Mouse (Mus musculus): ENCODE data around the gene Rad23b. TPM values are rescaled to one million over a fixed set of nuclear protein-coding genes. Genes with fewer than 3 reads are reported as not detected.

The Rad23b gene
- polyA plus RNA-seq, 1 experiment from 2014 or later: 94.0 TPM

DNA sequence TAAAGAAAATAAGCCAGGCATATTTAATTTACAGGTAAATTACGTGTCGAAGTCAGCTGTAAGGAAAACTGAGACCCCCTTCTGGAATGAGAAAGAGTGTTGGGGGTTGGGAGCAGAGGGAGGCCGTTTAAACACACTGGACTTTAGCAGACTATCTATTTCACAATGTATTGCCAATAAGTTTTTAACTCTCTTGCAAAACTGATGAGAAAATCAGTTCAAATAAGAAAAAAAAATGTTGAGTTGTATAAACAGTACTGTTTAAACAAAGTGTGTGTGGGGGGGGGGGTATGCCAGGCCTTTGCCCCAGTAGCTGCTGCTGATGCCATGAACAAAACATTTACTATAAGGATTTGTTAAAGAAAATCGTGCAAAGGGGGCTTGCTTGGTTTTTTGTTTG is 10.5 kb upstream of the Rad23b start:
- no peak for ATAC-seq (replicated peaks)

DNA sequence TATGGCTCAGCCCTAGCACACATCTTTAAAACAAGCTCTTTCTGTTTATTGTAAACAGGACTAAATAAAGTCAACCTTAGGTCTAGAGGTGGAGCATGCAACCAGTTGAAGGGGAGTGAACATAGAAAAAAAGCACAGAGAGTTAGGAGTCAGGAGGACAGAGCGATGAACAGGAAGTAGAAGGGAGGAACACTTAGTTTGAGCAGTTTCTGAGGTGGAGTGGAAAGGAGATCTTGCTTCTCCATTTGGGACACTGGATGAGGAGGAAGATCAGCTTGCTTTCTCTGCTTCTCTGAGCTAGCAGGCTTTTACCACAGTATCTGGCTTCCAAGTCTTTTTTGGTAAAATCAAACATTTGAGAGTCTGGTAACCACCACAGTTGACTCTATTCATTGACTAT is 8.0 kb upstream of the Rad23b start:
- no peak for ATAC-seq (replicated peaks)
- 97% methylated on average over 1 of the region's 1 CpGs for WGBS

More for the DNA sequence above, 10.5 kb upstream of the Rad23b start:
- no peak overlapping the region for H3K9ac ChIP-seq (replicated peaks)
- no peak overlapping the region for H3K4me3 ChIP-seq
- no peaks in the 10 kb centered on the region for H3K4me1 ChIP-seq
- 69% methylated on average over 4 of the region's 4 CpGs for WGBS
- H3K4me2 ChIP-seq (replicated peaks): no peak overlapping the region
- no peaks in the 10 kb centered on the region for H3K27me3 ChIP-seq
- no peaks in the 10 kb centered on the region for H3K36me3 ChIP-seq
- no peak overlapping the region for H3K27ac ChIP-seq (replicated peaks)
- H3K9me3 ChIP-seq: no peaks in the 10 kb centered on the region

DNA sequence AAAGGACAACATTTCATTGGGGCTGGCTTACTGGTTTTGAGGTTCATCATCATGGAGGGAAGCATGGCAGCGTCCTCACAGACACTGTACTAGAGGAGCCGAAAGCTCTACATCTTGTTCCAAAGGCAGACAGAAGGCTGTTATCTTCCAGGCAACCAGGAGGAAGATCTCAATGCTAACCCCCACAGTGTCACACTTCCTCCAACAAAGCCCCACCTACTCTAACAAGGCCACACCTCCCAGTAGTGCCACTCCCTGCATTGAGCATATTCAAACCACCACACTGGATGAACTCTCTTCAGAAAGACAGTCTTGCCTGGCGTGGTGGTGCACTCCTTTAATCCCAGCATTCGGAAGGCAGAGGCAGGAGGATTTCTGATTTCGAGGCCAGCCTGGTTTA is 7.2 kb upstream of the Rad23b start:
- no peak for ATAC-seq (replicated peaks)
- Histone ChIP-seq H3K27me3 (no peaks in the 10 kb centered on the region), H3K4me3 (no peak overlapping the region), H3K9me3 (no peaks in the 10 kb centered on the region), H3K9ac (replicated peaks) (no peak overlapping the region), H3K27ac (replicated peaks) (no peak overlapping the region), H3K36me3 (no peaks in the 10 kb centered on the region), H3K4me2 (replicated peaks) (no peak overlapping the region), H3K4me1 (no peaks in the 10 kb centered on the region)
- WGBS: 95% methylated on average over 5 of the region's 5 CpGs

More for the DNA sequence above, 8.0 kb upstream of the Rad23b start:
- Histone ChIP-seq H3K9me3 (no peaks in the 10 kb centered on the region), H3K27ac (replicated peaks) (no peak overlapping the region), H3K4me1 (no peaks in the 10 kb centered on the region), H3K4me2 (replicated peaks) (no peak overlapping the region), H3K4me3 (no peak overlapping the region), H3K27me3 (no peaks in the 10 kb centered on the region), H3K36me3 (no peaks in the 10 kb centered on the region), H3K9ac (replicated peaks) (no peak overlapping the region)

DNA sequence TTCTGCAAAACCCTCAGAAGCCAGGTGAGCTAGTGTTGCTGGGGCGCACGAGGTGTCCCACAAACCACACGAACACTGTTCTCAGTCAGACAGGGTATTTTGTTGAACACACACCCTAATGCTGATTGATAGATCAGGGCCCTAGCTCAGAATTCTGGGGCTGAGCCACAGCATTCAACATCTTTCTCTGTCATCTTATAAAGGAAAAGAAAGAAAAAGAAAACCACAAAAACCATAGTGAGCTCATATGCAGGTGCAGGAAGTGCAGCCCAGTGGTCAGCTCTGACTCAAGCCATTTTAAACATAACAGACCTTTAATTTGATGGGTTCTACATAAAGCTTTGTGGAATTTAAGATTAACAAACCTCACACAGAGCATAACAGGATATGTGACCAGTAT is 6.6 kb upstream of the Rad23b start:
- no peaks in the 10 kb centered on the region for H3K27me3 ChIP-seq
- no peaks in the 10 kb centered on the region for H3K36me3 ChIP-seq
- no peak for ATAC-seq (replicated peaks)
- H3K9me3 ChIP-seq: no peaks in the 10 kb centered on the region
- no peak overlapping the region for H3K9ac ChIP-seq (replicated peaks)
- H3K4me3 ChIP-seq: no peak overlapping the region
- H3K4me1 ChIP-seq: no peaks in the 10 kb centered on the region
- WGBS: 94% methylated on average over 3 of the region's 3 CpGs
- no peak overlapping the region for H3K27ac ChIP-seq (replicated peaks)
- no peak overlapping the region for H3K4me2 ChIP-seq (replicated peaks)

DNA sequence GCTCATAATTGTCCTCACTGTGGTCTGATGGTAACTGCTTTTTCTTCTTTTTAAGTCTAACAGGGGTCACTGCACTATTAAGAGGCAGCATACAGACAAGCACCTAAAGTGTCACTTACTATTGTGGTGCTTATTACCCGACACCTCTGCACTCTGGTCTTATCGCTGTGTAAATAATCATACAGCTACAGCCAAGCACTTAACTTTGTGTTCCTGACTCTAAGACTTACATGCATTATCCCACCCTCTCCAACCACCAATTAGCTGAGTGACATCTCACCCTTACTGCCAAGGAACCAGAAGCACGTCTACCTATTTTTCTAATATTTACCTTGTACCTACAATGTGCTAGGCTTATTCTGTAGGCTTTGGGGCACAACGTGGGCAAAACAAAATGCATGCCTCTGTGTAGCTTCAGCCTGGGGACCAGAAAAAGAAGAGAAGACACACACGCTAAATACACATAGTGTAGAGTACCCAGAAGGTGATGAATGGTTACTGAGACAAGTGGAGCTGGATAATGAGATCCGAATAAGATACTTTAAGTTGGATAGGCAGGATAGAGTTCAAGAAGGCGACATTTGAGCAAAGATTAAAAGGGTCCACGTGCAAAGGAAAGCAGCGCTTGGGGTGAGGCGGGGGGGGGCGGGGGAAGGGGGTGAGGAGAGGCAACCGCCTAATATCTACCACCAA is 938 bp upstream of the Rad23b start:
- peak; percentile 11 for ATAC-seq (replicated peaks)
- 6% methylated on average over 12 of the region's 12 CpGs for WGBS
- no peaks in the 10 kb centered on the region for H3K9me3 ChIP-seq
- H3K4me1 ChIP-seq: peaks cover 28% of the 10 kb centered on the region
- H3K27ac ChIP-seq (replicated peaks): peak overlapping the region; percentile 94
- no peaks in the 10 kb centered on the region for H3K36me3 ChIP-seq
- peak overlapping the region; percentile 53 for H3K4me2 ChIP-seq (replicated peaks)
- peak overlapping the region; percentile 67 for H3K9ac ChIP-seq (replicated peaks)
- H3K4me3 ChIP-seq: peak overlapping the region; percentile 92
- no peaks in the 10 kb centered on the region for H3K27me3 ChIP-seq

DNA sequence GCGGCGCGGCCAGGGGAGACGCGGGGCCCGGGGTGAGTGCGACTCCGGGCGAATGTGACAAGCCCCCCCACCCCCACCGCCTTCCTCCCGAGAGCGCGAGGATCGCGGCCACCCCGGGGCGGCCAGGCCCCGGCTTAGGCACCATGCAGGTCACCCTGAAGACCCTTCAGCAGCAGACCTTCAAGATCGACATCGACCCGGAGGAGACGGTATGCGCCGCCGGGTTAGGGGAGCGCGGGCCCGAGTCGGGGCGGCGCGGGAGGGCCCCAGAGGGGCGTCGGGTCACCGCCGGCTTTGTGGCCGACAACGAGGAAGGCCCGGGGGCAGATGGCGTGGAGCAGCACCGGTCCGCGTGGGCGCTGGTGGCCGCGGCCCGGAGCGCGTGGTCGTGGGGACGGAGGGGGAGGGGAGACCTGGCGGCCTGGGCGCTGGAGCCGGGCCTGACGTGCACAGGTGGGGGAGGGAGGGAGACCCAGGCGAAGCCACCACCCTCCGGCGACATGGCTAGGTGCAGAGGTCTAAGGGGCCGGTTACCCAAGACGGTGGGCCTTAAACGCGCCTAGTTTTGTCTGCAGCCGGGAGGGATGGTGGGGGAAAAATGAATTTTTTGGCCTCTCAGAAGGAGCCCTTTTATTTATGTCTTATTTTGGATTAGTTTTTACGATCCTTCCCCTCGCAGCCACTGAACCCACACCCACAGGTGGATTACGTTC is 532 bp downstream of the Rad23b start:
- ATAC-seq (replicated peaks): peak; percentile 4; the same call in 1 of the 2 replicates
- H3K36me3 ChIP-seq: no peaks in the 10 kb centered on the region
- H3K9ac ChIP-seq (replicated peaks): peak overlapping the region; percentile 91
- peaks cover 30% of the 10 kb centered on the region for H3K4me1 ChIP-seq
- no peaks in the 10 kb centered on the region for H3K27me3 ChIP-seq
- H3K9me3 ChIP-seq: no peaks in the 10 kb centered on the region
- WGBS: under 1% methylated on average over 64 of the region's 66 CpGs
- peak overlapping the region; percentile 60 for H3K4me2 ChIP-seq (replicated peaks)
- H3K27ac ChIP-seq (replicated peaks): peak overlapping the region; percentile 94
- H3K4me3 ChIP-seq: peak overlapping the region; percentile 92

DNA sequence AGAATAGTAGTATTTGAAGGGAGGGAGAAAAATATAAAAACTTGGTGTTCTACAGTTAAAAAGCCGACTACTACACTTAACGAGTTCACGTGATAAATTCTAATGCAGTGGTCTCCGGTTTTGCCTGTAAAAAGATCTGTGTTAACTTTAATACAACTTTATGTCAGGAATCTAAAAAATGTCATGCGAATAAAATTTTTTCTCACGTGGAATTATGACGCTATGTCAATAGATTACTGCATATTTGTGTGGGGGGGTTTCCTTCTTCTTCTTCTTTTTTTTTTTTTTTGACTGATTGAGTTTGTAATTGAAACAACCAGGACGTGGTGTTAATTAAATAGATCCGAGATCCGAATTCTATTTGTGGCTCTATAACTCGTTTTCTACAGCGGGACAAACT is 1.2 kb downstream of the Rad23b start:
- peaks cover 30% of the 10 kb centered on the region for H3K4me1 ChIP-seq
- H3K27me3 ChIP-seq: no peaks in the 10 kb centered on the region
- WGBS: 9% methylated on average over 12 of the region's 12 CpGs
- H3K4me2 ChIP-seq (replicated peaks): peak overlapping the region; percentile 60
- peak overlapping the region; percentile 92 for H3K4me3 ChIP-seq
- H3K9ac ChIP-seq (replicated peaks): peak overlapping the region; percentile 91
- no peaks in the 10 kb centered on the region for H3K36me3 ChIP-seq
- ATAC-seq (replicated peaks): no peak
- no peak overlapping the region for H3K27ac ChIP-seq (replicated peaks)
- H3K9me3 ChIP-seq: no peaks in the 10 kb centered on the region

DNA sequence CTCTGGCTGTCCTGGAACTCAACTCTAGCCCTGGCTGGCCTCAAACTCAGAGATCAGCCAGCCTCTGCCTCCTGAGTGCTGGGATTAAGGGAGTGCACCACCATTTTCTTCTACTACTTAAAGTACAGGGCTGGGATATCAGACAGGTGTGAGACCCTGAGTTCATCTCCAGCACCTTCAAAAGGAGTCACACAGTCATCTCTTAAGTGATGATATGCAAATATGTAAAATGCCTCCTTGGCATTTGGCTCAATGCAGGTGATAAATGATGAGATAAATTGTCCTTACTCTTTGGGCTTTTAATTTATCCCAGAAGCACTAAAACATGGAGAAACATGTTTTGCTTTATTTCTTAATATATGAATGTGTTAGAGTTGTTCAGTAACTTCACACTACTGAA is 2.0 kb downstream of the Rad23b start:
- Histone ChIP-seq H3K9ac (replicated peaks) (no peak overlapping the region), H3K27me3 (no peaks in the 10 kb centered on the region), H3K4me2 (replicated peaks) (no peak overlapping the region), H3K36me3 (no peaks in the 10 kb centered on the region), H3K4me3 (no peak overlapping the region), H3K9me3 (no peaks in the 10 kb centered on the region), H3K27ac (replicated peaks) (no peak overlapping the region), H3K4me1 (peaks cover 30% of the 10 kb centered on the region)
- no peak for ATAC-seq (replicated peaks)

DNA sequence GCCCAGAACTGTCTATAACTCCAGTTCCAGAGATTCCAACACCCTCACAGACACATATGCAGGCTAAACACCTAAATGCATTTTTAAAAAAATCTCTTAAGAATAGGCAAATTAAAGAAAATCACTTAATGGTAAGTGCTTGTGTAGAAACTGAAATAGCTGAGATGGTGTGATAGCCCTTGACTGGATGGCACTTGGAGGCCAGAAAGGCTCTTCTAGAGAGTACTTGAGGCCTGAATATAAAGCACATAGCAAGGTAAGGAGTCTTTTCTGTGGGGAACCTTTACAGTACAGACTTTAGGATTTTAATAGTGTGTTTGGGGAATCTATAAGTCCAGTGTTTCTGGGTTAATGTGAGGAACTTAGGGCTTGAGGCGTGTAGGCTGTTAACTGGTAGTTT is 4.2 kb downstream of the Rad23b start:
- Histone ChIP-seq H3K27ac (replicated peaks) (no peak overlapping the region), H3K36me3 (no peaks in the 10 kb centered on the region), H3K27me3 (no peaks in the 10 kb centered on the region), H3K4me2 (replicated peaks) (no peak overlapping the region), H3K4me3 (no peak overlapping the region), H3K9me3 (no peaks in the 10 kb centered on the region), H3K9ac (replicated peaks) (no peak overlapping the region), H3K4me1 (peaks cover 30% of the 10 kb centered on the region)
- WGBS: 88% methylated on average over 1 of the region's 1 CpGs
- ATAC-seq (replicated peaks): no peak

DNA sequence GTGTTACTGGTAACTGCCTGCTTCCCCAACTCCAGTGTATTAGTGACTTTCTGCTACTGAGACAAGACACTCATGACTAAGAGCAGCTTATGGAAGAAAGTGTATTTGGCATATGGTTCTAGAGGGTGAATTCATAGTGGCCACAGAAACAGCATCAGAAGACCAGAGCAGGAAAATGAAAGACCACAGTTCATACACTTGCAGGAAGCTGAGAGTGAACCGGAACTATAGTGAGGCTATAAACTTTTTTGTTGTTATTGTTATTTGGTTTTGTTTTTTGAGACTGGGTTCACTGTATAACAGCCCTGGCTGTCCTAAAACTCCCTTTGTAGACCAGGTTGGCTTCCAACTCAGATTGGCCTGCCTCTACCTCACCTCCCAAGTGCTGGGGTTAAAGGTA is 6.0 kb downstream of the Rad23b start:
- no peaks in the 10 kb centered on the region for H3K9me3 ChIP-seq
- no peak overlapping the region for H3K4me3 ChIP-seq
- WGBS: 97% methylated on average over 1 of the region's 1 CpGs
- no peaks in the 10 kb centered on the region for H3K27me3 ChIP-seq
- no peak overlapping the region for H3K27ac ChIP-seq (replicated peaks)
- ATAC-seq (replicated peaks): no peak
- no peak overlapping the region for H3K9ac ChIP-seq (replicated peaks)
- no peaks in the 10 kb centered on the region for H3K36me3 ChIP-seq
- H3K4me1 ChIP-seq: peaks cover 27% of the 10 kb centered on the region
- H3K4me2 ChIP-seq (replicated peaks): no peak overlapping the region

DNA sequence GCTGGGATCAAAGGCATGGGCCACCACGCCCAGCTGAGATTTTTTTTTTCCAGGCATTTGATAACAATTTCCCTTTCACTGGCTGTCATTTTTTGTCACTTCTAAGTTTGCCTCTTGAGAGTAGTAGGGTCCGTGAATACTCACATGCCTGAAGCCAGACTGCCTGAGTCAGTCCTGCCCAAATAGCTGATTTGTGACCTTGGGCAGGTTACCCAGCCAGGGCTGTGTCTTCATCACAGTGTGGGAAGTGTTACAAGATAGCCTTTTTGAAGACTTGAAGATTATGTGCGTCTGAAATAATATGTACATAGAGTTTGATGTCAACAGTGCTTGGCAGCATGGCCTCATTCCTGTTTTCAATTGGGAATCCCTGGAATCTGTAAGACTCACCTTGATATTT is 6.9 kb downstream of the Rad23b start:
- no peaks in the 10 kb centered on the region for H3K9me3 ChIP-seq
- H3K27ac ChIP-seq (replicated peaks): no peak overlapping the region
- H3K36me3 ChIP-seq: no peaks in the 10 kb centered on the region
- no peaks in the 10 kb centered on the region for H3K27me3 ChIP-seq
- H3K4me2 ChIP-seq (replicated peaks): no peak overlapping the region
- no peak for ATAC-seq (replicated peaks)
- H3K4me3 ChIP-seq: no peak overlapping the region
- H3K4me1 ChIP-seq: peaks cover 20% of the 10 kb centered on the region
- H3K9ac ChIP-seq (replicated peaks): no peak overlapping the region
- WGBS: 94% methylated on average over 3 of the region's 3 CpGs

DNA sequence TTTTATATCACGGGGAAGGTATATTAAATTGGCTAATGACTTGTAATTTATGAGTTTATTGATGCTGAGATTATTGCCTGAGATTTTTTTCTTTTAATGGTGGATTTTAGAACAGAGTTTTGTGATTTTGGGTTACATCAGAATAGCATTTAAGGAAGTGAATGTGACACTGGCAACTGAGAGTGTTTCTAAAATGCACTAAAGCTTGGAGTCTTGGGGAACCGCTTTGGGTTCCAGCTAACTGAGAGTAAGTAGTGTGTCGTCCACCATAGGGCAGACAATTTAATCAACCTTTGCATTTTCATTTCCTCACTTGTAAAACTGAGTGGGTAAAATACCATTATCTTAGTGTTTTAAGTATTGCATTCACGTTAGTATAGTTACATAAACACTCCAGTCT is 14.0 kb downstream of the Rad23b start:
- Histone ChIP-seq H3K4me3 (no peak overlapping the region), H3K9ac (replicated peaks) (no peak overlapping the region), H3K36me3 (0 out of 2 replicates have a peak, but pooled peaks cover 2% of the 10 kb centered on the region), H3K4me2 (replicated peaks) (no peak overlapping the region), H3K27me3 (no peaks in the 10 kb centered on the region), H3K27ac (replicated peaks) (no peak overlapping the region), H3K9me3 (no peaks in the 10 kb centered on the region), H3K4me1 (no peaks in the 10 kb centered on the region)
- 92% methylated on average over 4 of the region's 4 CpGs for WGBS
- ATAC-seq (replicated peaks): no peak

Measured in forebrain, embryonic 15.5 days (tissue).